Mouse (Mus musculus): ENCODE results near the gene Cnksr2. TPM values are rescaled to one million over a fixed set of nuclear protein-coding genes. Genes with fewer than 3 reads are reported as not detected.

Gene Cnksr2
- total and polyA plus RNA-seq, 2 experiments from 2014 or later, result 0.03 TPM; not detected in 1

DNA sequence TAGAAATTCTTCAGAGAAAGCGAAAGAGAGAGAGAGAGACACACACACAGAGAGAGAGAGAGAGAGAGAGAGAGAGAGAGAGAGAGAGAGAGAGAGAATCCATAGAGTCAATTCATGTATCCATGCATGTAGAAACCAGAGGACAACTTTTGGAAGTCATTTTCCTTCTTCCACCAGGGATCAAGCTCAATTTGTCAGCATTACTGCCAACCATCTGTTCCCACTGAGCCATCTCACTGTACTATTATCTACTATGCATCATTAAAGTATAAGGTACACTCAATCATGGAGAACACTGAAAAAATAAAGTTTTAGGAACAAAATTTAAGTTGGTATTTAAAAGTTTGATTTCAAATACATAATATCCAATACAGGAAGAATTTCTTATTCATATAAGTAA is 93.8 kb downstream of the Cnksr2 start:
- no peaks in the 10 kb centered on the region for H3K36me3 ChIP-seq (replicated peaks; ENCODE audit: control insufficient read depth, insufficient read depth, low read length)
- ATAC-seq (ENCODE audit: insufficient read depth, low read depth), result no peak
- H3K9me3 ChIP-seq (replicated peaks; ENCODE audit: control insufficient read depth, low read length), result no peaks in the 10 kb centered on the region
- 59% methylated on average over 1 of the region's 1 CpGs for WGBS
- H3K9ac ChIP-seq (replicated peaks; ENCODE audit: low read depth, low read length), result no peak overlapping the region
- H3K4me1 ChIP-seq (ENCODE audit: control insufficient read depth, insufficient read depth), result no peaks in the 10 kb centered on the region
- no peak for DNase-seq (ENCODE audit: low spot score)
- H3K4me3 ChIP-seq (ENCODE audit: low read depth, low read length), result no peak overlapping the region
- H3K4me2 ChIP-seq (ENCODE audit: low read depth, low read length), result no peak overlapping the region
- TF ChIP-seq EP300 (IDR thresholded peaks at IDR 0.05; ENCODE audit: low read depth) (no peak), CTCF (IDR thresholded peaks at IDR 0.05; ENCODE audit: low read depth) (no peak)
- H3K27me3 ChIP-seq (ENCODE audit: control insufficient read depth, insufficient read depth, low read length), result no peaks in the 10 kb centered on the region
- no peak overlapping the region for H3K27ac ChIP-seq (ENCODE audit: low read depth)

DNA sequence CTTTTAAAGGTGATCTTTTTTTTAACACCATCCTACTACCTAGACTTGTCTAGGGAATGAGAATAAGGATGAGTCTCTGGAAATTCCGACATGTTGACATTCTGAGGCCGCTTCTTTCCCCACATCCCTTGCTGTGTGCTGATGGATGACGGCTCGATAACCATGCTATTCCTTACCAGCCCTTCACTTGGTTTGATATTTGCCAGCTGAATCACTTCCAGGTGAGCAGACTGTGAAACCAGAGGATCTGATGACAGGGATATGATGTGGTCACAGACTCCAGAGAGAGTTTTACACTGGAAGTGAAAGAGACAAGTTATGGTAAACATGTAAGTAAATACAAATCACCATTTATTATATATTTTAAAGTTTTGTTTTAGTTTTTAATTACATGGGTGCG is 98.0 kb downstream of the Cnksr2 start:
- WGBS, result 70% methylated on average over 5 of the region's 5 CpGs
- Histone ChIP-seq H3K36me3 (replicated peaks; ENCODE audit: control insufficient read depth, insufficient read depth, low read length) (no peaks in the 10 kb centered on the region), H3K9ac (replicated peaks; ENCODE audit: low read depth, low read length) (no peak overlapping the region), H3K4me2 (ENCODE audit: low read depth, low read length) (no peak overlapping the region), H3K27ac (ENCODE audit: low read depth) (no peak overlapping the region), H3K27me3 (ENCODE audit: control insufficient read depth, insufficient read depth, low read length) (no peaks in the 10 kb centered on the region), H3K9me3 (replicated peaks; ENCODE audit: control insufficient read depth, low read length) (no peaks in the 10 kb centered on the region), H3K4me1 (ENCODE audit: control insufficient read depth, insufficient read depth) (no peaks in the 10 kb centered on the region), H3K4me3 (ENCODE audit: low read depth, low read length) (no peak overlapping the region)
- DNase-seq (ENCODE audit: low spot score) (no peak), ATAC-seq (ENCODE audit: insufficient read depth, low read depth) (no peak)
- no peak for TF ChIP-seq EP300 (IDR thresholded peaks at IDR 0.05; ENCODE audit: low read depth)
- no peak for TF ChIP-seq CTCF (IDR thresholded peaks at IDR 0.05; ENCODE audit: low read depth)

DNA sequence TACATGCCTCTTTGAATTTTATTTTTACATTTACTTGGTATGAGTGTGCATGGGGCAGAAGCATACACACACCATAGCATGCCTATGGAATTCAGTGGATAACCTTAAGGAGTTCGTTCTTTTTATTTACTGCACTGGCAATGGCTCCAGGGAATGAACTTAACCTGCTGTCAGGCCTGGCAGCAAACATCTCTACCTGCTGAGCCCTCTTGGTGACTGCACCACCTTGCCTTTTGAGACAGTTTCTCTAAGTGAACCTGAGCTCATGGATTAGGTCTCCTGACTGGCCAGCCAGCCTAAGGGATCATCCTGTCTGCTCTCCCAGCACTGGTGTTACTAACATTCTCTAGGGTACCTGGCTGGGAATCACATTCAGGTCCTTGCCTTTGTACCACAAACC is 106.5 kb downstream of the Cnksr2 start:
- WGBS, result 82% methylated on average over 1 of the region's 1 CpGs
- no peaks in the 10 kb centered on the region for H3K9me3 ChIP-seq (replicated peaks; ENCODE audit: control insufficient read depth, low read length)
- no peak for DNase-seq (ENCODE audit: low spot score)
- no peak overlapping the region for H3K4me2 ChIP-seq (ENCODE audit: low read depth, low read length)
- no peak overlapping the region for H3K4me3 ChIP-seq (ENCODE audit: low read depth, low read length)
- H3K9ac ChIP-seq (replicated peaks; ENCODE audit: low read depth, low read length), result no peak overlapping the region
- no peak overlapping the region for H3K27ac ChIP-seq (ENCODE audit: low read depth)
- TF ChIP-seq EP300 (IDR thresholded peaks at IDR 0.05; ENCODE audit: low read depth) (no peak), CTCF (IDR thresholded peaks at IDR 0.05; ENCODE audit: low read depth) (no peak)
- no peaks in the 10 kb centered on the region for H3K4me1 ChIP-seq (ENCODE audit: control insufficient read depth, insufficient read depth)
- ATAC-seq (ENCODE audit: insufficient read depth, low read depth), result no peak
- H3K27me3 ChIP-seq (ENCODE audit: control insufficient read depth, insufficient read depth, low read length), result no peaks in the 10 kb centered on the region
- no peaks in the 10 kb centered on the region for H3K36me3 ChIP-seq (replicated peaks; ENCODE audit: control insufficient read depth, insufficient read depth, low read length)

DNA sequence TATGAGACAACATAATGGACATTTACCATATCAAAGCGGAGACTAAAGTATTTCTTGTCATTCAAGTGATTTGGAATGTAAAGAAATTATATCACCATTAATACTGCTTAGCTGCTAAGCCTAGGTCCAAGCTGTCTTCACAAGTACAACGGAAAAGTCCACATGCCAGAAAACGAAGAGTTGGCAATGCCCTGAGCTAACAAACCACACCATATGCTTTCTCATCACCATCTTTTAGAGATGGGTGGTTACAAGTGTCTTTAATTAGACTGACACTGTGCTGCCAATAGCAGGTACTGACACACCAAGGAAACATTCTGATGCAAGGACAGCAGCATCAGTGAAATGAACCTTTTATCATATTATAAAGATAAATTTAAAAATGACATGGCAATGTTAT is 123.0 kb downstream of the Cnksr2 start:
- WGBS, result 70% methylated on average over 3 of the region's 3 CpGs
- Histone ChIP-seq H3K4me1 (ENCODE audit: control insufficient read depth, insufficient read depth) (no peaks in the 10 kb centered on the region), H3K9me3 (replicated peaks; ENCODE audit: control insufficient read depth, low read length) (no peaks in the 10 kb centered on the region), H3K4me2 (ENCODE audit: low read depth, low read length) (no peak overlapping the region), H3K27me3 (ENCODE audit: control insufficient read depth, insufficient read depth, low read length) (no peaks in the 10 kb centered on the region), H3K27ac (ENCODE audit: low read depth) (no peak overlapping the region), H3K4me3 (ENCODE audit: low read depth, low read length) (no peak overlapping the region), H3K9ac (replicated peaks; ENCODE audit: low read depth, low read length) (no peak overlapping the region), H3K36me3 (replicated peaks; ENCODE audit: control insufficient read depth, insufficient read depth, low read length) (no peaks in the 10 kb centered on the region)
- no peak for ATAC-seq (ENCODE audit: insufficient read depth, low read depth)
- DNase-seq (ENCODE audit: low spot score), result no peak
- no peak for TF ChIP-seq CTCF (IDR thresholded peaks at IDR 0.05; ENCODE audit: low read depth)
- TF ChIP-seq EP300 (IDR thresholded peaks at IDR 0.05; ENCODE audit: low read depth), result no peak

DNA sequence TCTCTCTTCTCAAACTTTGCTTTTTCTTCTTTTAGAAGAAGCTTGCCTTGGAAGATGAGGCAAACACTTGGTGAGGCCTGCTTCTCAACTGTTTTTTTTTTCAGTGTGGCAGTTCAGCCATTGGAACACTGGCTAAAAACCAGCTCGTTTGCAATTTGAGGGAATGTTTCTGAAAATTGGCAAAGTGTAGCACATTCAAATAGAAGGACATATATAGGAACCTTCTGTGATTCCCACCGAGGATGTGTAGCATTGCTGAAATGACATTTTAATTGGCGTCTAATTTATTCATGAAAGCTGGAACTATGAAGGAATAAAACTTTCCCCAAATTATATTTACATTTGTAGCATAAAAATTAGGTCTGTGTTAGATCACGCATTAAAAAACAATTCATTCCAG is 213.1 kb downstream of the Cnksr2 start:
- H3K4me3 ChIP-seq (ENCODE audit: low read depth, low read length), result no peak overlapping the region
- DNase-seq (ENCODE audit: low spot score) (no peak), ATAC-seq (ENCODE audit: insufficient read depth, low read depth) (no peak)
- no peaks in the 10 kb centered on the region for H3K27me3 ChIP-seq (ENCODE audit: control insufficient read depth, insufficient read depth, low read length)
- H3K9me3 ChIP-seq (replicated peaks; ENCODE audit: control insufficient read depth, low read length), result no peaks in the 10 kb centered on the region
- no peaks in the 10 kb centered on the region for H3K4me1 ChIP-seq (ENCODE audit: control insufficient read depth, insufficient read depth)
- no peak overlapping the region for H3K27ac ChIP-seq (ENCODE audit: low read depth)
- no peak overlapping the region for H3K4me2 ChIP-seq (ENCODE audit: low read depth, low read length)
- WGBS, result 79% methylated on average over 4 of the region's 4 CpGs
- H3K9ac ChIP-seq (replicated peaks; ENCODE audit: low read depth, low read length), result no peak overlapping the region
- H3K36me3 ChIP-seq (replicated peaks; ENCODE audit: control insufficient read depth, insufficient read depth, low read length), result no peaks in the 10 kb centered on the region
- TF ChIP-seq EP300 (IDR thresholded peaks at IDR 0.05; ENCODE audit: low read depth) (no peak), CTCF (IDR thresholded peaks at IDR 0.05; ENCODE audit: low read depth) (no peak)

DNA sequence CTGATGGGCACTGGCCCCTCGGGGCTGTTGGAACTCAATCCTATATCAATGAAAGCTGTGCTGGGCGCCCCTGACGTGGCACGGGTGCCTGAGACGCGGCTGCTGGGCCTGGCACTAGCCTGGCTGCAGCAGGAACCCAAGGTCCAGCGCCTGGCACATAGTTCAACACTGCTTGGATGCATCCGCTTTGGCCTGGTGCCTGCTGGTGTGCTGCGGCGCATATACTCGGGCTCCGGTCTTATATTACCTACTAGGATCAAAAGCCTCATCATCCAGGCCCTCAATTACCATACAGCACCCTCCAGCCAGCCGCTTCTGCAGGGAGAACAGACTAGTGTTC is 224.2 kb downstream of the Cnksr2 start:
- Histone ChIP-seq H3K4me2 (ENCODE audit: low read depth, low read length) (no peak overlapping the region), H3K36me3 (replicated peaks; ENCODE audit: control insufficient read depth, insufficient read depth, low read length) (no peaks in the 10 kb centered on the region), H3K9ac (replicated peaks; ENCODE audit: low read depth, low read length) (no peak overlapping the region), H3K9me3 (replicated peaks; ENCODE audit: control insufficient read depth, low read length) (no peaks in the 10 kb centered on the region), H3K27me3 (ENCODE audit: control insufficient read depth, insufficient read depth, low read length) (no peaks in the 10 kb centered on the region), H3K27ac (ENCODE audit: low read depth) (no peak overlapping the region), H3K4me3 (ENCODE audit: low read depth, low read length) (no peak overlapping the region), H3K4me1 (ENCODE audit: control insufficient read depth, insufficient read depth) (no peaks in the 10 kb centered on the region)
- ATAC-seq (ENCODE audit: insufficient read depth, low read depth) (no peak), DNase-seq (ENCODE audit: low spot score) (no peak)
- no peak for TF ChIP-seq CTCF (IDR thresholded peaks at IDR 0.05; ENCODE audit: low read depth)
- no peak for TF ChIP-seq EP300 (IDR thresholded peaks at IDR 0.05; ENCODE audit: low read depth)
- 92% methylated on average over 13 of the region's 13 CpGs for WGBS

Data from heart, postnatal 0 days (tissue).